In genomic region chr7:98924380-98924869, GRCm38 (mm10) we compare ENCODE assay signal across 7 mouse cellular contexts.
DNase-seq lines count a peak whose midpoint lies in the region; ATAC-seq and TF ChIP-seq lines count a peak whose summit lies in the region.

No protein-coding gene starts in this region.

- no peak overlapping the region; the same call in 1 of the 2 replicates for H3K9ac ChIP-seq in forebrain, postnatal 0 days
- H3K9ac ChIP-seq in lung, embryonic 16.5 days (ENCODE audit: low read length): 0 out of 2 replicates have a peak overlapping the region, but pooled peaks have one; percentile 21

- 0 out of 2 replicates have a peak, but pooled peaks cover 3% of the 10 kb centered on the region for H3K4me1 ChIP-seq in forebrain, postnatal 0 days (ENCODE audit: insufficient read depth)
- peaks cover 34% of the 10 kb centered on the region for H3K4me1 ChIP-seq in lung, embryonic 16.5 days (replicated peaks; ENCODE audit: control insufficient read depth, insufficient read depth, low read length)

- WGBS in forebrain, postnatal 0 days: 46% methylated on average over 18 of the region's 18 CpGs
- 43% methylated on average over 18 of the region's 18 CpGs for whole genome bisulfite sequencing in lung, embryonic 16.5 days

- 0 out of 2 replicates have a peak overlapping the region, but pooled peaks have one; percentile 19 for H3K4me2 ChIP-seq in forebrain, postnatal 0 days (ENCODE audit: low read depth)
- peak overlapping the region; percentile 4; the same call in 1 of the 2 replicates for H3K4me2 ChIP-seq in lung, embryonic 16.5 days (ENCODE audit: low read depth, low read length)

- peak; percentile 14 for DNase-seq in layer of hippocampus, adult 9-11 months
- DNase-seq in layer of hippocampus, postnatal 14 days (ENCODE audit: low spot score in 2 of 2): no peak
- peak; percentile 48 for DNase-seq in forebrain, postnatal 0 days
- peak; percentile 7 for DNase-seq in right cerebral cortex, postnatal 4 days
- DNase-seq in layer of hippocampus, postnatal 36 days: no peak

- no peak for TF ChIP-seq CTCF in forebrain, postnatal 0 days (IDR thresholded peaks at IDR 0.05; ENCODE audit: low read depth)

- no peaks in the 10 kb centered on the region for H3K36me3 ChIP-seq in forebrain, postnatal 0 days (ENCODE audit: insufficient read depth)
- H3K36me3 ChIP-seq in lung, embryonic 16.5 days (ENCODE audit: control insufficient read depth, insufficient read depth, low read length): no peaks in the 10 kb centered on the region

- H3K9me3 ChIP-seq in forebrain, postnatal 0 days (ENCODE audit: low read length): no peaks in the 10 kb centered on the region
- H3K9me3 ChIP-seq in lung, embryonic 16.5 days (ENCODE audit: control insufficient read depth, low read length): no peaks in the 10 kb centered on the region

- H3K27me3 ChIP-seq in forebrain, postnatal 0 days (ENCODE audit: insufficient read depth, low read length): no peaks in the 10 kb centered on the region
- no peaks in the 10 kb centered on the region for H3K27me3 ChIP-seq in lung, embryonic 16.5 days (ENCODE audit: control insufficient read depth, insufficient read depth, low read depth, low read length)

- H3K4me3 ChIP-seq in forebrain, postnatal 0 days (ENCODE audit: low read depth, low read length): no peak overlapping the region
- H3K4me3 ChIP-seq in lung, embryonic 16.5 days (ENCODE audit: low read length): no peak overlapping the region

- peak; percentile 71 for ATAC-seq in forebrain, postnatal 0 days
- ATAC-seq in lung, embryonic 16.5 days (ENCODE audit: low read depth): peak; percentile 79
- ATAC-seq in erythroid progenitor cell, adult 5-6 weeks (replicated peaks; ENCODE audit: low FRiP score, poor library complexity, severe bottlenecking): no peak

- H3K27ac ChIP-seq in forebrain, postnatal 0 days (ENCODE audit: low read depth, low read length): 0 out of 2 replicates have a peak overlapping the region, but pooled peaks have one; percentile 46
- H3K27ac ChIP-seq in lung, embryonic 16.5 days (ENCODE audit: low read length): peak overlapping the region; percentile 75

Comparison
In these comparisons a context has a peak if more than half of its experiments do, and no peak if none do; other contexts are left out.
1. DNase-seq: peak in layer of hippocampus, adult 9-11 months (single experiment), forebrain, postnatal 0 days (single experiment) and right cerebral cortex, postnatal 4 days (single experiment); none in layer of hippocampus, postnatal 14 days (0 of 2) and layer of hippocampus, postnatal 36 days (0 of 2).